Mouse (Mus musculus) embryonic facial prominence, embryonic 12.5 days (tissue): ENCODE measurements around the gene Cxcl9. TPM values are rescaled to one million over a fixed set of nuclear protein-coding genes. Genes with fewer than 3 reads are reported as not detected.

ENCODE experiments used
- ATAC-seq: fragments of 200-750 bp; cut with Nextera tagmentation; 2 replicates; pipeline ENCODE4 v1.8.0; 2017; ENCODE audit not compliant: insufficient number of reproducible peaks, insufficient read depth, low FRiP score, low TSS enrichment
- H3K27ac ChIP-seq: fragments of 300-500 bp; sonication (generic); 2 replicates; pipeline ENCODE4 v1.5.1; 2016; ENCODE audit warnings: mild to moderate bottlenecking
- H3K27me3 ChIP-seq: fragments of 300-500 bp; sonication (generic); 2 replicates; pipeline ENCODE4 v1.6.1; 2016; ENCODE audit warnings: mild to moderate bottlenecking, moderate library complexity
- H3K36me3 ChIP-seq: fragments of 300-500 bp; sonication (generic); 2 replicates; pipeline ENCODE4 v1.6.1; 2016; ENCODE audit warnings: mild to moderate bottlenecking
- H3K4me1 ChIP-seq: fragments of 300-500 bp; sonication (generic); 2 replicates; pipeline ENCODE4 v1.6.1; 2016
- H3K4me2 ChIP-seq: fragments of 300-500 bp; sonication (generic); replicated peaks from 2 replicates; pipeline ENCODE4 v1.6.1; 2016; ENCODE audit warnings: mild to moderate bottlenecking, moderate library complexity
- H3K4me3 ChIP-seq: fragments of 300-500 bp; sonication (generic); 2 replicates; pipeline ENCODE4 v1.5.1; 2016; ENCODE audit warnings: mild to moderate bottlenecking
- H3K9ac ChIP-seq: fragments of 300-500 bp; sonication (generic); 2 replicates; pipeline ENCODE4 v1.6.1; 2016; ENCODE audit warnings: mild to moderate bottlenecking, moderate library complexity
- H3K9me3 ChIP-seq: fragments of 300-500 bp; sonication (generic); 2 replicates; pipeline ENCODE4 v1.6.1; 2016; ENCODE audit warnings: mild to moderate bottlenecking, moderate library complexity
- WGBS: fragments of 180-500 bp; shearing (Covaris S2); methylation state at CpG from one replicate; pipeline ENCODE4 v1.1.7; 2016; 5-methylcytosine and 5-hydroxymethylcytosine counted together
- polyA plus RNA-seq: library from polyadenylated mRNA; unstranded; fragments of >200 nt; fragmentation: Nextera tagmentation; extraction: Ambion mirVana; gene quantifications from 2 replicates; pipeline ENCODE4 v1.2.1, GENCODE M21; 2016

Cxcl9 gene
- polyA plus RNA-seq = not detected in 2 replicates

- no peaks in the 10 kb centered on the region for H3K36me3 ChIP-seq
- 82% methylated on average over 7 of the region's 7 CpGs for WGBS
- no peaks in the 10 kb centered on the region for H3K27me3 ChIP-seq
Observed at GRCm38 (mm10) chr5:92327929-92328328, at the start of gene Cxcl9. Gene Cxcl9, minus strand, starts transcription at chr5:92328079.

GRCm38 (mm10) chr5:92376795-92377405 is 49.0 kb upstream of the Cxcl9 start:
- Histone ChIP-seq H3K4me2 (no peak overlapping the region), H3K36me3 (no peaks in the 10 kb centered on the region), H3K9me3 (no peaks in the 10 kb centered on the region), H3K27me3 (no peaks in the 10 kb centered on the region), H3K27ac (no peak overlapping the region), H3K9ac (no peak overlapping the region), H3K4me1 (peaks cover 9% of the 10 kb centered on the region; the same call in 1 of the 2 replicates), H3K4me3 (no peak overlapping the region)
- WGBS = 31% methylated on average over 13 of the region's 13 CpGs
- ATAC-seq = no peak

More at GRCm38 (mm10) chr5:92327929-92328328, at the start of gene Cxcl9:
- H3K27ac ChIP-seq = no peak within 1 kb of the TSS
- no peaks in the 10 kb centered on the region for H3K4me1 ChIP-seq
- H3K9me3 ChIP-seq = no peaks in the 10 kb centered on the region
- H3K4me3 ChIP-seq = no peak within 1 kb of the TSS
- no peak within 1 kb of the TSS for H3K4me2 ChIP-seq
- no peak within 1 kb of the TSS for H3K9ac ChIP-seq
- ATAC-seq = no peak

GRCm38 (mm10) chr5:92375368-92375767 is 47.5 kb upstream of the Cxcl9 start:
- ATAC-seq = no peak
- no peak overlapping the region for H3K4me2 ChIP-seq
- H3K9me3 ChIP-seq = no peaks in the 10 kb centered on the region
- H3K27me3 ChIP-seq = no peaks in the 10 kb centered on the region
- H3K27ac ChIP-seq = no peak overlapping the region
- H3K36me3 ChIP-seq = no peaks in the 10 kb centered on the region
- H3K4me1 ChIP-seq = peaks cover 9% of the 10 kb centered on the region; the same call in 1 of the 2 replicates
- H3K4me3 ChIP-seq = no peak overlapping the region
- no peak overlapping the region for H3K9ac ChIP-seq
- WGBS = 85% methylated on average over 17 of the region's 17 CpGs

GRCm38 (mm10) chr5:92374721-92375142 is 46.9 kb upstream of the Cxcl9 start:
- peaks cover 9% of the 10 kb centered on the region; the same call in 1 of the 2 replicates for H3K4me1 ChIP-seq
- ATAC-seq = no peak
- H3K9me3 ChIP-seq = no peaks in the 10 kb centered on the region
- 71% methylated on average over 6 of the region's 6 CpGs for WGBS
- no peak overlapping the region for H3K4me3 ChIP-seq
- H3K36me3 ChIP-seq = no peaks in the 10 kb centered on the region
- no peaks in the 10 kb centered on the region for H3K27me3 ChIP-seq
- no peak overlapping the region for H3K9ac ChIP-seq
- H3K27ac ChIP-seq = no peak overlapping the region
- no peak overlapping the region for H3K4me2 ChIP-seq

GRCm38 (mm10) chr5:92372605-92373004 is 44.7 kb upstream of the Cxcl9 start:
- H3K9me3 ChIP-seq = no peaks in the 10 kb centered on the region
- ATAC-seq = no peak
- H3K9ac ChIP-seq = no peak overlapping the region

GRCm38 (mm10) chr5:92371361-92371976 is 43.6 kb upstream of the Cxcl9 start:
- Histone ChIP-seq H3K9ac (no peak overlapping the region), H3K9me3 (no peaks in the 10 kb centered on the region), H3K27me3 (no peaks in the 10 kb centered on the region), H3K4me3 (no peak overlapping the region), H3K36me3 (no peaks in the 10 kb centered on the region), H3K27ac (no peak overlapping the region), H3K4me2 (no peak overlapping the region), H3K4me1 (no peaks in the 10 kb centered on the region)
- 0 out of 2 replicates have a peak, but pooled peaks have one; percentile 52 for ATAC-seq
- 57% methylated on average over 14 of the region's 14 CpGs for WGBS

More at GRCm38 (mm10) chr5:92372605-92373004, 44.7 kb upstream of the Cxcl9 start:
- no peaks in the 10 kb centered on the region for H3K36me3 ChIP-seq
- 76% methylated on average over 2 of the region's 2 CpGs for WGBS
- no peak overlapping the region for H3K27ac ChIP-seq
- H3K4me2 ChIP-seq = no peak overlapping the region
- H3K4me3 ChIP-seq = no peak overlapping the region
- H3K4me1 ChIP-seq = peaks cover 8% of the 10 kb centered on the region; the same call in 1 of the 2 replicates
- no peaks in the 10 kb centered on the region for H3K27me3 ChIP-seq

- H3K27me3 ChIP-seq = no peaks in the 10 kb centered on the region
- H3K4me1 ChIP-seq = no peaks in the 10 kb centered on the region
- ATAC-seq = no peak
- no peak overlapping the region for H3K4me3 ChIP-seq
- H3K27ac ChIP-seq = no peak overlapping the region
- H3K9ac ChIP-seq = no peak overlapping the region
- 80% methylated on average over 6 of the region's 6 CpGs for WGBS
- no peak overlapping the region for H3K4me2 ChIP-seq
- H3K36me3 ChIP-seq = no peaks in the 10 kb centered on the region
- H3K9me3 ChIP-seq = no peaks in the 10 kb centered on the region
Observed at GRCm38 (mm10) chr5:92370891-92371290, 43.0 kb upstream of the Cxcl9 start.

GRCm38 (mm10) chr5:92370392-92370791 is 42.5 kb upstream of the Cxcl9 start:
- no peak overlapping the region for H3K4me3 ChIP-seq
- no peak overlapping the region for H3K27ac ChIP-seq
- H3K4me1 ChIP-seq = no peaks in the 10 kb centered on the region
- H3K9me3 ChIP-seq = no peaks in the 10 kb centered on the region
- no peak overlapping the region for H3K4me2 ChIP-seq
- H3K36me3 ChIP-seq = no peaks in the 10 kb centered on the region
- no peaks in the 10 kb centered on the region for H3K27me3 ChIP-seq
- H3K9ac ChIP-seq = no peak overlapping the region
- WGBS = 79% methylated on average over 6 of the region's 6 CpGs
- no peak for ATAC-seq

- Histone ChIP-seq H3K27ac (no peak overlapping the region), H3K9me3 (no peaks in the 10 kb centered on the region), H3K36me3 (no peaks in the 10 kb centered on the region), H3K9ac (no peak overlapping the region), H3K4me3 (no peak overlapping the region), H3K4me1 (no peaks in the 10 kb centered on the region), H3K4me2 (no peak overlapping the region), H3K27me3 (no peaks in the 10 kb centered on the region)
- WGBS = 72% methylated on average over 13 of the region's 13 CpGs
- ATAC-seq = peak; percentile 47; the same call in 1 of the 2 replicates
Observed at GRCm38 (mm10) chr5:92369151-92369994, 41.5 kb upstream of the Cxcl9 start.

- Histone ChIP-seq H3K4me2 (no peak overlapping the region), H3K27ac (no peak overlapping the region), H3K36me3 (no peaks in the 10 kb centered on the region), H3K9ac (no peak overlapping the region), H3K4me3 (no peak overlapping the region), H3K4me1 (no peaks in the 10 kb centered on the region), H3K9me3 (no peaks in the 10 kb centered on the region), H3K27me3 (no peaks in the 10 kb centered on the region)
- ATAC-seq = no peak
- 71% methylated on average over 10 of the region's 10 CpGs for WGBS
Observed at GRCm38 (mm10) chr5:92368392-92368791, 40.5 kb upstream of the Cxcl9 start.

- no peak overlapping the region for H3K4me2 ChIP-seq
Observed at GRCm38 (mm10) chr5:92366565-92366964, 38.7 kb upstream of the Cxcl9 start.

More at GRCm38 (mm10) chr5:92366565-92366964, 38.7 kb upstream of the Cxcl9 start:
- WGBS = 74% methylated on average over 6 of the region's 6 CpGs
- no peaks in the 10 kb centered on the region for H3K36me3 ChIP-seq
- no peaks in the 10 kb centered on the region for H3K4me1 ChIP-seq
- ATAC-seq = no peak
- H3K4me3 ChIP-seq = no peak overlapping the region
- no peaks in the 10 kb centered on the region for H3K9me3 ChIP-seq
- no peak overlapping the region for H3K27ac ChIP-seq
- H3K27me3 ChIP-seq = no peaks in the 10 kb centered on the region
- no peak overlapping the region for H3K9ac ChIP-seq
